Mouse (Mus musculus): ENCODE measurements around the gene Ctdsp2. TPM values are rescaled to one million over a fixed set of nuclear protein-coding genes. Genes with fewer than 3 reads are reported as not detected.

Gene Ctdsp2
- 10 to 100 TPM; 94.7 to 97.8 TPM for total RNA-seq (2023)

DNA sequence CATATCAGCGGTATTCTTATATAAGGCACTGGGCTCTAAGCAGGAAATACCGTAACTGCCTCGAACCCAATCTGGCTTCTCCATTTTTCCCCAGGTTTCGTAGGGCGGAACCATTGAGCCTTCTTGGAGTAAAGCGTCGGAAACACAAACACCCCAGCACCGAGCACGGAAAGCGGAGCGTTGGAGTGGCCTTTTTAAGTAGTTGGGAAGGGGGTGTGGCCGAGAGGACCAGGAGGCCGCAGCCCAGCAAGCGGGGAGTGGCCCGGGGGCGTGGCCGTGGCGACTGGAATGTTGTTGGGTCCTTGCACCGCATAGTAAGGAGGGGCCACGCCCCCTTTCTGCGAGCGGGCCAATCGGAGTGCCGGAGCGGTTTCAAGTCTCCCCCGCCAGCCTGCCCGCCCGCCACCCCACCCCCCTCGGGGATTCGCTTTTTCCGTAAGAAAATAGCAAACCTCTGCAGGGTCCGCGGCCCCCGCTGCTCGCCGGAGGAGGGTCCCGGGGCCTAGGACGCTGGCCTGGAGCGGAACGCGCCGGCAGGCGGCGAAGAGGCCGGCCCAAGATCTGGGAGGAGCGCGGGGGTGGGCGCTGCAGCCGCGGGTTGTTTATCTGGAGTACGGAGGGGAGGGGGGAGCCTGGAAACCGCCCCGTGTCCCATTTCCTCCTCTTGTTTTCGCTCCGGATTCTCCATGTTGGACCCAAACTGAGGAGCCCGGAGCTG, at the start of gene Ctdsp2:
Gene Ctdsp2 (plus strand): TSS at position 441 of the 718 bp plus-strand sequence.

DNA sequence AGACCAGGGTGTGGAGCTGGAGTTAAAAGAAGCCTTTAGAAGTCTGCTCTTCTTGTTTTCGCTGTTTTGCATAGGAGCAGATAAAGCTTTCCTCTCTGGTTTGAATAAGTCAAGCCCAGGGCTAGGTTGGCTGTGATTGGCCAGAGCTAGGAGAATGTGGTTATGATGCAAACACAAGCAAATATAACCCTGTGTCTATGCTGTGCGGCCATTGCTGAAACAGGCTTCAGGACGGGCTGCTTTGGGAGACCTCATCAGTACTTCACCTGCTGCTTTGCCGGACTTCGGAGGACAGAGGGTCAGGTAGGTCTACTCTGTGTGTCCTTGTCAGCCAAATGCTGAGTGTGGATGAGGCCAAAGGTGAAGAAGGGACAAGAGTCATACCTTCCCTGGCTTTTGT, 22.0 kb downstream of the Ctdsp2 start, which contains the start of gene Avil:
Gene Avil (plus strand): TSS at position 181 of the 400 bp plus-strand sequence.

DNA sequence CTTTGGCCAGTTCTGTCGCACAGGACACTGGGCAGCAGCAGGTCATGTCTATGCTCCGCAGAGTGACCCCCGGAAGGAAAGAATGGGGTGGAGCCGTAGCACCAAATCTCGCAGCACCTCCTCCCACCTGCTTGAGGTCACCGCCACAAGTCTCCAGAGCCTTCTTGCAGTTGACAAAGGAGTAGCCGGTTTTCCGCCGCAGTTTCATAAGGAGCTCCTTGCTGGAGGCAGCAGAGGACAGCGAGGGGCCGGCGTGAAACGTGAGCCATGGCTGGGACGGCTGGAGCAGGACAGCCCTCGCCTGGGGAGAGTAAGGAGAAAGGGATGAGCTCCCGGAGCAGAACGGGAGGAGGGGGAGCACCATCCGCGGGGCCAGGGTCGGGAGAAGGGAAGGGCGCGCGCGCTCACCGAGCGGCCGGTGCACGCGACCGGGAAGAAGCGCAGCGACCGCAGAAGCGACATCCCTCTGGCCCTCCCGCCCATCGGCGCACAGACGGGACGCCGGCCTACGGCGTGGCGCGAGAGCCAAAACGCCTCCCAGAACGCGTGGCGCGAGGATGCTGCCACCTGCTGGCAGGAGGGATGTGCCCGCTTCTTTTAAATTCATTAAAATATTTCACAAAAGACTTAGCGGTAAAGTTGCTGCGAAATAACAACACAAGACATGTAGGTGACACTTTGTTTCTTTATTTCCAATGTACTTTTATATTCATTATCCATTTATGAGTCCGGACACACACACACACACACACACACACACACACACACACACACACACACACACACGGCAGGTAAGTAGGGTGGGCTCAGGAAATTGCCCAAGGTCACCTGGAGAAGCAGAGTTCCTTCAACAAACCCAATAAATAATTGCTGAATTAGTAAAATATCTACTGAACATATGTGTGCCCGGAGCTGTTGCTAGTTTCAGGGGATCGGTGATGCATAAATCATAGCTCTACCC, 52.1 kb downstream of the Ctdsp2 start, which contains the start of gene Tsfm:
Gene Tsfm (minus strand): TSS at position 505 of the 961 bp plus-strand sequence.

GRCm38 (mm10) chr10:127041274-127041766, 62.8 kb downstream of the Ctdsp2 start, which contains the start of the genes Mettl1 and Eef1akmt3:
Gene Mettl1 (plus strand): TSS chr10:127041414.
Gene Eef1akmt3 (minus strand): TSS chr10:127041513.

GRCm38 (mm10) chr10:127047954-127048353, 69.4 kb downstream of the Ctdsp2 start, which contains the start of gene Cyp27b1:
Gene Cyp27b1 (plus strand): TSS chr10:127048250.

Other genes starting within 250 kb of the Ctdsp2 start
- gene Atp23, start 77.4 kb upstream of the Ctdsp2 start, total RNA-seq (2023), result 1 to 10 TPM; 6.7 to 8.1 TPM
- gene Avil, start 22.0 kb downstream of the Ctdsp2 start, total RNA-seq (2023), result 1 to 10 TPM; 2.1 to 2.2 TPM
- 10 to 100 TPM; 18.8 to 20.9 TPM for gene Tsfm, start 52.1 kb downstream of the Ctdsp2 start, total RNA-seq (2023)
- 10 to 100 TPM; 23.4 to 26.8 TPM for gene Mettl1, start 62.7 kb downstream of the Ctdsp2 start, total RNA-seq (2023)
- gene Eef1akmt3, start 62.8 kb downstream of the Ctdsp2 start, total RNA-seq (2023), result under 1 TPM in 1 of 2 experiments, not detected in 1; 0.21 TPM
- 1 to 10 TPM in 1 of 2 experiments, under 1 TPM in 1; 0.80 to 2.0 TPM for gene Cyp27b1, start 69.5 kb downstream of the Ctdsp2 start, total RNA-seq (2023)
- 1 to 10 TPM; 5.4 to 5.7 TPM for gene March9, start 81.5 kb downstream of the Ctdsp2 start, total RNA-seq (2023)
- 100 to 1,000 TPM; 143 to 156 TPM for gene Cdk4, start 84.8 kb downstream of the Ctdsp2 start, total RNA-seq (2023)
- 10 to 100 TPM; 10.3 to 13.2 TPM for gene Tspan31, start 91.5 kb downstream of the Ctdsp2 start, total RNA-seq (2023)
- 100 to 1,000 TPM; 166 to 167 TPM for gene Agap2, start 96.6 kb downstream of the Ctdsp2 start, total RNA-seq (2023)
- gene Os9, start 142.4 kb downstream of the Ctdsp2 start, total RNA-seq (2023), result 100 to 1,000 TPM in 1 of 2 experiments, 10 to 100 TPM in 1; 98.4 to 100 TPM
- gene B4galnt1, start 186.5 kb downstream of the Ctdsp2 start, total RNA-seq (2023), result 100 to 1,000 TPM; 696 to 735 TPM
- gene Slc26a10, start 201.9 kb downstream of the Ctdsp2 start, total RNA-seq (2023), result under 1 TPM in 1 of 2 experiments, not detected in 1; 0.29 TPM
- gene Arhgef25, start 211.4 kb downstream of the Ctdsp2 start, total RNA-seq (2023), result 1 to 10 TPM in 1 of 2 experiments, not detected in 1; 1.5 TPM
- gene Dtx3, start 217.0 kb downstream of the Ctdsp2 start, total RNA-seq (2023), result 10 to 100 TPM; 53.6 to 73.9 TPM
- 10 to 100 TPM; 44.9 to 47.9 TPM for gene Pip4k2c, start 232.9 kb downstream of the Ctdsp2 start, total RNA-seq (2023)

All from T-cell, adult 66 days (primary cell).